Mouse (Mus musculus) forebrain, embryonic 12.5 days (tissue): Measurements from ENCODE around the gene Rbfox1. TPM values are rescaled to one million over a fixed set of nuclear protein-coding genes. Genes with fewer than 3 reads are reported as not detected.

Source experiments
- ATAC-seq: fragments of 200-750 bp; cut with Nextera tagmentation; 2 replicates; pipeline ENCODE4 v1.8.0; 2017; ENCODE audit warnings: moderate TSS enrichment; ENCODE audit not compliant: low FRiP score
- H3K27ac ChIP-seq: fragments of 300-500 bp; sonication (generic); 2 replicates; pipeline ENCODE4 v1.5.1; 2016; ENCODE audit warnings: mild to moderate bottlenecking
- H3K27me3 ChIP-seq: fragments of 300-500 bp; sonication (generic); 2 replicates; pipeline ENCODE4 v1.6.1; 2016; ENCODE audit warnings: mild to moderate bottlenecking
- H3K36me3 ChIP-seq: fragments of 300-500 bp; sonication (generic); replicated peaks from 2 replicates; pipeline ENCODE4 v1.6.1; 2016; ENCODE audit warnings: mild to moderate bottlenecking
- H3K4me1 ChIP-seq: fragments of 300-500 bp; sonication (generic); 2 replicates; pipeline ENCODE4 v1.6.1; 2016
- H3K4me2 ChIP-seq: fragments of 300-500 bp; sonication (generic); 2 replicates; pipeline ENCODE4 v1.6.1; 2016; ENCODE audit warnings: mild to moderate bottlenecking, moderate library complexity
- H3K4me3 ChIP-seq: fragments of 300-500 bp; sonication (generic); replicated peaks from 2 replicates; pipeline ENCODE4 v1.5.1; 2016; ENCODE audit warnings: mild to moderate bottlenecking
- H3K9ac ChIP-seq: fragments of 300-500 bp; sonication (generic); 2 replicates; pipeline ENCODE4 v1.6.1; 2016; ENCODE audit warnings: mild to moderate bottlenecking
- H3K9me3 ChIP-seq: fragments of 300-500 bp; sonication (generic); 2 replicates; pipeline ENCODE4 v1.6.1; 2016
- WGBS: fragments of 180-500 bp; shearing (Covaris S2); methylation state at CpG from one replicate; pipeline ENCODE4 v1.1.7; 2016; 5-methylcytosine and 5-hydroxymethylcytosine counted together
- polyA plus RNA-seq: library from polyadenylated mRNA; unstranded; fragments of >200 nt; fragmentation: Nextera tagmentation; extraction: Ambion mirVana; gene quantifications from 2 replicates; pipeline ENCODE4 v1.2.1, GENCODE M21; 2016

Rbfox1 gene
- polyA plus RNA-seq, 1 experiment from 2014 or later, result 16.2 TPM

DNA sequence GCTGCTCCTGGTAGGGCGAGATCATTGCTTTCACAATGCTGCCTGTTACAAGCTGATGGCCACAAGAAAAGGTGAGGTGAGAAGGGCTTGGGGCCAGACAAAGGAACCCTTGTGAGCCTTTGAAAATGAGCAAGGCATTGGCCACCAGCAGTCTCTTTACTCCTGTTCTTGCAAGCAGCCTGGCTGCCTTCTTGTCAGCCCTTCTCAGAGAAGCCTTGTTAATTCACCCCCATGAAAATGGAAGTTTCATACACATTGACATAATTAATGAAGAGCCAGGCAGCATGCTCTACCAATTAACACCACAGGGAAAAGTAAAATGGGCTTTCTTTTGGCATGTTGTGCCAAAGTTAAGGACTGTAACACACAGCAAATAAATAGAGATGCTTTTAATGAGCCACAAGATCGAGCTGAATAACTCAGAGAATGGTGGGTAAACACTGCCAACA is 1076.8 kb downstream of the Rbfox1 start:
- ATAC-seq, result peak; percentile 81; the same call in 1 of the 2 replicates
- H3K36me3 ChIP-seq, result no peaks in the 10 kb centered on the region
- no peak overlapping the region for H3K4me3 ChIP-seq
- no peak overlapping the region for H3K27ac ChIP-seq
- no peaks in the 10 kb centered on the region for H3K9me3 ChIP-seq
- no peak overlapping the region for H3K4me2 ChIP-seq
- H3K4me1 ChIP-seq, result peaks cover 35% of the 10 kb centered on the region
- H3K9ac ChIP-seq, result no peak overlapping the region
- WGBS, result 5% methylated on average over 2 of the region's 2 CpGs
- H3K27me3 ChIP-seq, result peaks cover 86% of the 10 kb centered on the region

DNA sequence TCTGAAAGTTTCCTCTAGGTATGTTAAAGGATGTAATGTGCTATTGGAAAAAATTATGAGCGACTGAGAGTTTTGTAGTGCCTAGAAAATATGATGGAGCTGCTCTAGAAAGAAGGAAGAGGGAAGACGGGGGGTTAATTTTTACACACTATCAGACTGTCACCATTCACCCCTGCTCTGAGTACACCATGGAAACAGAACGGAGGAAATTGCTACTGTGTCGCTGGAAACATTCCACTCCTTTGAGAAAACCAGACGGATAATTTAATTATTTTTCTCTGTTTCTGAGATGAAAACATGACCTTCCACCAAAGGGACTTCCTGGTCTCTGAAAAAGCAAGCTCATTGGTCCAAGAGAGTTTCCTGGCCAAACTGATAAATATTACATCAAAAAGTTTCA is 1077.4 kb downstream of the Rbfox1 start:
- Histone ChIP-seq H3K27ac (no peak overlapping the region), H3K4me1 (peaks cover 35% of the 10 kb centered on the region), H3K9ac (no peak overlapping the region), H3K4me3 (no peak overlapping the region), H3K36me3 (no peaks in the 10 kb centered on the region), H3K4me2 (no peak overlapping the region), H3K9me3 (no peaks in the 10 kb centered on the region), H3K27me3 (peaks cover 86% of the 10 kb centered on the region)
- ATAC-seq, result no peak
- 40% methylated on average over 5 of the region's 5 CpGs for WGBS

DNA sequence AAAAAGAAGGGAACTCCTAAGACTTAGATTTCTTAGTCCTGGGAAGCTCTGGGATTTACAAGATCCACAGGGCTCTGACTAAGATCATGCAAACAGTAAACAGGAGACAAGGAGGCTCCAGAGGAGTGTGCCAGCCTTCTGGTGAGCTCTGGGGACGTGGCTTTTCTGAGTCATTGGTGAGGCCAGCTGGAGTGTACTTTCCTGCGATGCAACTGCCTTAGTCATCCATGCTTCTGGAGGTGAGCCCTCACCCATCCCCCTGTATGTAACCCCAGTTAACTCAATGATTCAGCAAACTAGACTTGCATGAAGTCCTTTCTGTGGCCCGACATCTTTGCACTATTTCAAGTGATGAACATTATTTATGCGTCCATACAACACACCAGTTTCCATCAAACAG is 1078.4 kb downstream of the Rbfox1 start:
- no peak for ATAC-seq
- Histone ChIP-seq H3K4me2 (no peak overlapping the region), H3K36me3 (no peaks in the 10 kb centered on the region), H3K4me3 (no peak overlapping the region), H3K27ac (no peak overlapping the region), H3K4me1 (peaks cover 35% of the 10 kb centered on the region), H3K9me3 (no peaks in the 10 kb centered on the region), H3K9ac (no peak overlapping the region), H3K27me3 (peaks cover 85% of the 10 kb centered on the region)
- 71% methylated on average over 4 of the region's 4 CpGs for WGBS

DNA sequence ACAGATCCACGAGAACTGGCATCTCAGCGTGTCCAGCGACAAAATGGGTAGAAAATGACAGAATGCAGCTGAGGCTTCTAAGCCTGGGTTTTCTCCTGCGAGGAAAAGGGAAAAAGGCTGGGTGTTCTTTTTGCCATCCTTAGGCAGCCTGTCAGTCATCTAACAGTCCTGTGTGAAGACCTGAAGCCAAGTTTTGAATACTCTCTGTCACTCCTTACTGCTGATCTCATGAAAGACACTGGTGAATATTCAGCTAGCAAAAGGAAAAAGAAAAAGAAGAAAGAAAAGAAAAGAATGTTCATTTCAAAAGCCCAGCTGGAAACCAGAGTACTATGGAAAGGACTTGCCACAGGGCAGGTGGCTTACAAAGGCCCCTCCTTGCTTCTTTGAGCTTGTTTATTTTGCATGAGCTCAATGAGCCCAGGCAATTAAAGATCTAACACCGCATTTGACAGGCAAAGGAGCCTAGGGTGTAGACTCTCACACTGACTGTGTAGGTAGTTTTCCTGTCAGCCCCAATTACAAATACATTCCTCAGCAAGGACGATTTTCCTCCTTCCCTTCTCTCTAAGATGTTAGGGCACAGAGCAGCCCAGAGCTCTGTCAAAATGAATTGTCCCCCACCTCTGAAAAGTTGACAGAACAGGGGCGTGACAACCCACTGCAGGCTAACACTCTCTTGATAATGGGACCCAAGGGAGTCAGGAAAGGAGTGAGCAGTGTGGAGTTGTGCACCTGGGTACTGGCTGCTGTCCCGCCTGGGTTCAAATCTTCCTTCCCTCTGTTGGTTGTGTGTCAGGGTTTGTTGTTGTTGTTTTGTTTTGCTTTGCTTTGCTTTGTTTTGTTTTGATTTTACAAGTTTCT is 1079.8 kb downstream of the Rbfox1 start:
- 2% methylated on average over 8 of the region's 8 CpGs for WGBS
- no peak overlapping the region for H3K27ac ChIP-seq
- no peaks in the 10 kb centered on the region for H3K36me3 ChIP-seq
- H3K4me3 ChIP-seq, result no peak overlapping the region
- peaks cover 35% of the 10 kb centered on the region for H3K4me1 ChIP-seq
- ATAC-seq, result peak; percentile 52; the same call in 1 of the 2 replicates
- no peak overlapping the region for H3K9ac ChIP-seq
- no peaks in the 10 kb centered on the region for H3K9me3 ChIP-seq
- peaks cover 85% of the 10 kb centered on the region for H3K27me3 ChIP-seq
- H3K4me2 ChIP-seq, result peak overlapping the region; percentile 13; the same call in 1 of the 2 replicates

DNA sequence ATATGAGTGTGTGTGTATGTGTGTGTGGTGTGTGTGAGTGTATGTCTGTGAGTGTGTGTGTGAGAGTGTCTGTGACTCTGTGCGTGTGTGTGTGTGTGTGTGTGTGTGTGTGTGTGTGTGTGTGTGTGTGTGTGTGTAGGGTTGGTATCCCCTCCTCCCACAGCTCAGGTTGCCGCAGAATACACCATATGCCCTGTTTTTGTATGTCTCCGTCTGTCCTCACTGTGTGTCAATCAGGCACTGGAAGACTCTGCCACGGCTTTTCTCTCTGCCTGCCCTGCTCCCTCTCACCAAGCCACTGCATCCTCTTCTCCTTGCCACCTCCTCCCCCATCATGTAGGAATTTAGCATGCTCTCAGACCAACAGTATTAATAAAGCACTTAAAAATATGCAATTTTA is 1084.8 kb downstream of the Rbfox1 start:
- Histone ChIP-seq H3K9me3 (no peaks in the 10 kb centered on the region), H3K4me2 (no peak overlapping the region), H3K4me3 (no peak overlapping the region), H3K27ac (no peak overlapping the region), H3K4me1 (peaks cover 10% of the 10 kb centered on the region), H3K9ac (no peak overlapping the region), H3K36me3 (no peaks in the 10 kb centered on the region), H3K27me3 (peaks cover 91% of the 10 kb centered on the region)
- ATAC-seq, result no peak
- WGBS, result 62% methylated on average over 4 of the region's 4 CpGs

DNA sequence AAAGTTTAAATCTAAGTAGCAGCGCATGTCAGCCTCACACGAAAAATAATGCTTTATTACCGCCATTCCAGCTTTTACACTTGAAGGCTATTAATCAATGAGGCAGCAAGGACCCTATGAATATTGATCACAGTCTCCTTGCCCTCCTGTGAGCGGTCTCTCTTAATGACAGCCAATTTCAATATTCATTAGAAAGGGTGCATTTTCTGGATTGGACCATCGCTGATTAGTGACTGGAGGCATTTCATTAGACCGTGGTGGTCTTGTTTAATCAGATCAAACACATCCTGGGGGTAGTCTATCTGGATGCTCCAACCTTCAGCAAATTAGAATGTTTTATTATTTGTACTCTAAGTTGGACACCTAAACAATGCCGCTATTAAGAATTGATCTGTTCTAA is 1091.2 kb downstream of the Rbfox1 start:
- Histone ChIP-seq H3K4me2 (no peak overlapping the region), H3K9me3 (no peaks in the 10 kb centered on the region), H3K27ac (no peak overlapping the region), H3K9ac (no peak overlapping the region), H3K4me1 (peaks cover 3% of the 10 kb centered on the region; the same call in 1 of the 2 replicates), H3K27me3 (peaks cover 48% of the 10 kb centered on the region), H3K4me3 (no peak overlapping the region), H3K36me3 (no peaks in the 10 kb centered on the region)
- 64% methylated on average over 7 of the region's 7 CpGs for WGBS
- ATAC-seq, result no peak

DNA sequence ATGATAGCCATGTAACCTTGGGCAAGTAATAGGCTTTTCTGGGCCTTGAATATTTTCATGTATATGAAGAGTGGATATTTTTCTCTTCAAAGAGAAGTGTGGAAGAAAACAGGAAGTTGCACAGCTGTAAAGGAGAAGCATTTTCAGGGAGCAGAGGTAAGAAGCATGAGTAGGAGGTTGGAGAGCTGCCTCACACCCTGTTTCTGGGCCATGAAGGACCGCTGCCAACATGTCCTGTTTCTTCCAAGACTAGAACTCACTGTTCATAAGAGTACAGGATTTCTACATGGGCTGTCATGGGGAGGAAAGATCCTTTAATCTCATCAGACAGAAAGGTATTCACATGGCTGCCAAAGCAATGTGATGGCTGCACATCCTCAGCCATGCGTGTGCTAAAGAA is 1098.8 kb downstream of the Rbfox1 start:
- no peaks in the 10 kb centered on the region for H3K9me3 ChIP-seq
- no peak overlapping the region for H3K9ac ChIP-seq
- ATAC-seq, result no peak
- no peak overlapping the region for H3K4me2 ChIP-seq
- 92% methylated on average over 2 of the region's 2 CpGs for WGBS
- no peaks in the 10 kb centered on the region for H3K4me1 ChIP-seq
- H3K36me3 ChIP-seq, result no peaks in the 10 kb centered on the region
- no peak overlapping the region for H3K27ac ChIP-seq
- no peaks in the 10 kb centered on the region for H3K27me3 ChIP-seq
- no peak overlapping the region for H3K4me3 ChIP-seq

DNA sequence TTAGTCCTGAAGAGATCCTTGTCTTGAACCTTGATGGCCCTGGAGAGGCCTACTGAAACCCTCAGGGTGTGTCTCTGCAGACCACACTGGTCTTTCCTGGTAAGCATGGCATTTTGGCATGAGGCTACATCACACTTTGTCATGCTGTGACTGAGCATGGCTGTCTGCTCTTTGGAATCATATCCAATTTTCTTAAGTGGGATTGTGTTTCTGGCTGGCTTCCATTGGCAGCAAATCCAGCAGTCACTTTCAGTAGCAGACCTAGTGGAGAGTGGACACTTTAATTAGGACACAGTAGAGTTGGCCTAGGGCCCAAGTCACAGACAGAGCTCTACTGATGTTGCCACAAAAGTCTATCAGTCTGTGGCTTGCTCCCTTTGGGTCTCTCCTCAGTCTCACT is 1100.9 kb downstream of the Rbfox1 start:
- Histone ChIP-seq H3K9ac (no peak overlapping the region), H3K4me2 (no peak overlapping the region), H3K36me3 (no peaks in the 10 kb centered on the region), H3K27me3 (no peaks in the 10 kb centered on the region), H3K4me1 (no peaks in the 10 kb centered on the region), H3K9me3 (no peaks in the 10 kb centered on the region), H3K27ac (no peak overlapping the region), H3K4me3 (no peak overlapping the region)
- no peak for ATAC-seq

DNA sequence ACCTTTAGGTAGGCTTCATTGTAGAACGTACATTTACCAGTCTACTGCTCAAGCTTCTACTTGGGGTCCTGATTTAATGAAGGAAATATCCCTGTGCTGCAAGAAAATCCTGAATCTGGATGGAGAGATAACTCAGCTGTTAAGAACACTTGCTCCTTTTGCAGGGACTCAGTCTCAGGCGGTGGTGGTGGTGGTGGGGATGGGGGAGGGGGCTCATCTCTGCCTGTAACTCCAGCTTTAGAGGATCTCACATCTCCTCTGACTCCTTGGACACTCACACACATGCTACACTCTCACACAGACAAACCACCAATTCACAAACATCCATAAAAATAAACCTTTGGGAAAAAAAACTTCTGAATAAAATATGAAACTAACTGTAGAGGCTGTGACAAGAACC is 1101.3 kb downstream of the Rbfox1 start:
- no peak overlapping the region for H3K4me3 ChIP-seq
- H3K4me1 ChIP-seq, result no peaks in the 10 kb centered on the region
- H3K27ac ChIP-seq, result no peak overlapping the region
- no peaks in the 10 kb centered on the region for H3K27me3 ChIP-seq
- ATAC-seq, result no peak
- no peak overlapping the region for H3K4me2 ChIP-seq
- WGBS, result 66% methylated on average over 2 of the region's 2 CpGs
- no peaks in the 10 kb centered on the region for H3K36me3 ChIP-seq
- no peak overlapping the region for H3K9ac ChIP-seq
- H3K9me3 ChIP-seq, result no peaks in the 10 kb centered on the region

DNA sequence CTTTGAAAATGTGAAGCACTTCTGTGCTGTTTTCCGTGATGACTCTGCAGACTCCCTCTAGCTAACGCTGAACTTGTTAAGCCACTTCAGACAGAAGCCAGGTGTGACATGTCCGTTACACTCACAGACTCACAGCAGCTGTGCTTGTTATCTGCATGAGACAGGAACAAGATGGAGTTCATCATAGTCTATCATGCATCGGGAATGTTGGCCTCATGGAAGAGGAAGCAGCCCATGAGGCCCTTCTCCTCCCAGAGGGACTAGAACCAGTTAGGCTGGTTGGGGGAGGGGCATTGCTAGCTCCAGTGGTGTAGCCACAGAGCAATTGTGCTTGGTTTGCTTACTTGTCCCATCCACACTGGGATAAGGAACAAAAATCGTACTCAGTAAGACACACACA is 1107.1 kb downstream of the Rbfox1 start:
- Histone ChIP-seq H3K36me3 (no peaks in the 10 kb centered on the region), H3K9me3 (peaks cover 5% of the 10 kb centered on the region; the same call in 1 of the 2 replicates), H3K4me3 (no peak overlapping the region), H3K27me3 (no peaks in the 10 kb centered on the region), H3K4me1 (no peaks in the 10 kb centered on the region), H3K9ac (no peak overlapping the region), H3K4me2 (no peak overlapping the region), H3K27ac (no peak overlapping the region)
- 95% methylated on average over 5 of the region's 5 CpGs for WGBS
- no peak for ATAC-seq

DNA sequence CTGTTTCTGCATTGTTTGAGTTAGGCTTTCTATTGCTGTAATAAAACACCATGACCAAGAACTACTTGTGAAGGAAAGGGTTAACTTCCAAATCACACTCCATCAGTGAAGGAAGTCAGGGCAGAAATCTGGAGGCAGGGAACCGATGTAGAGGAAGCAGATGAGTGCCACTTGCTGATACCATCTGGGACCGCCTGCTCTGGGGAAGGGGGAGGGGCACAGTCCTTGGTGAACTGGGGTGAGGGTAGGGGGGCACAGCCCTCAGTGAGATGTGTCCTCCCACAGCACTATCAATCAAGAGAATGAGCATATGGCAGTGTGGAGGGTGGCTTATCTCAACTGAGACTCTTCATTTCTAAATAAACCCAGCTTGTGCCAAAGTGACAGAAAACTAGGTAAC is 1108.0 kb downstream of the Rbfox1 start:
- no peaks in the 10 kb centered on the region for H3K36me3 ChIP-seq
- H3K27ac ChIP-seq, result no peak overlapping the region
- no peak for ATAC-seq
- no peak overlapping the region for H3K4me2 ChIP-seq
- 63% methylated on average over 2 of the region's 2 CpGs for WGBS
- H3K9me3 ChIP-seq, result peaks cover 5% of the 10 kb centered on the region; the same call in 1 of the 2 replicates
- H3K4me1 ChIP-seq, result no peaks in the 10 kb centered on the region
- no peaks in the 10 kb centered on the region for H3K27me3 ChIP-seq
- H3K9ac ChIP-seq, result no peak overlapping the region
- no peak overlapping the region for H3K4me3 ChIP-seq

DNA sequence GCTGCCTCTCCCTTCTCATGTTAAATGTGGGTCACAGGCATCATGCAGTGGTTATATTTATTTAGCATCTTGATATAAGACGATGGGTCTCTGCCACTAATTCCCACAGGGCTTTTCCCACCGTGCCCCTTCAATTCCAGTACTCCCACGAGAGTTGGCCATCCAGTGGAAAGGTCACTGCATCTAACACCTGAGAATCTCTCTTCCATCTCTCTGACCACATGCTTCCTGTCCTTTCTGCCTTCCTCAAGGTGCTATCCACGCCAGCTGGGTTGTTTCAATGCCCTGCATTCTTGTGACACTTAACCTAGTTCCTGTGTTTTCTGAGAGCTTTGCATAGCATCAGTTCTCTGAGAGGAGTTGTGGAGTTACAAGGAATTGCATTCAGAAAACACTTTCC is 1112.0 kb downstream of the Rbfox1 start:
- Histone ChIP-seq H3K27ac (no peak overlapping the region), H3K4me1 (no peaks in the 10 kb centered on the region), H3K9ac (no peak overlapping the region), H3K4me3 (no peak overlapping the region), H3K27me3 (no peaks in the 10 kb centered on the region), H3K4me2 (no peak overlapping the region), H3K36me3 (no peaks in the 10 kb centered on the region), H3K9me3 (no peaks in the 10 kb centered on the region)
- WGBS, result 72% methylated on average over 4 of the region's 4 CpGs
- ATAC-seq, result no peak

DNA sequence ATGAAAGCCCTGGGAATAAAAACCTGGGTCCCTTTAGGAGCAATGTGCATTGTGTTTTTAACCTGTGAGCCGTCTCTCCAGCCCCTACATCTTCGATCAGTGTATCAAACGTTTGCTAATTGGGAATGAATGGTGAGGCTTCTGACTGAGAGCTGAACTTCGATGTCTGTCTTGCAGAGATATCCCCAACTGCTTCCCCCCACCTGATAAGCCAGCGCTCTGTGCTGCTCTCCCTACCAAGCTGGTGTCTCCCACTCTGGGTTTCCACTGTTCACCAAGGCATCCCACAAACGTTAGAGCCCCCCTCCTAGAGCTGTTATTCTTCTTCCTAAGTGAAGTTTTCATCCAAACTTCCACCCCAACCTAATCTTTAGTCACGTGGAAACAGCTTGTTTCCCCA is 1112.7 kb downstream of the Rbfox1 start:
- Histone ChIP-seq H3K27ac (no peak overlapping the region), H3K9me3 (no peaks in the 10 kb centered on the region), H3K4me2 (no peak overlapping the region), H3K36me3 (no peaks in the 10 kb centered on the region), H3K27me3 (no peaks in the 10 kb centered on the region), H3K4me1 (no peaks in the 10 kb centered on the region), H3K4me3 (no peak overlapping the region), H3K9ac (no peak overlapping the region)
- no peak for ATAC-seq
- 72% methylated on average over 7 of the region's 7 CpGs for WGBS
